Mouse (Mus musculus) embryonic fibroblast, embryonic 13.5 days (primary cell): ENCODE measurements around the gene Entr1. TPM values are rescaled to one million over a fixed set of nuclear protein-coding genes. Genes with fewer than 3 reads are reported as not detected.

Experiments
- H3K27ac ChIP-seq: 2 replicates; pipeline ENCODE4 v1.5.1; 2012; ENCODE audit warnings: low read length, control low read depth, inconsistent platforms; ENCODE audit not compliant: insufficient read depth
- H3K4me1 ChIP-seq: 2 replicates; pipeline ENCODE4 v1.6.1; 2011; ENCODE audit warnings: low read length; ENCODE audit not compliant: control insufficient read depth, insufficient read depth
- H3K4me3 ChIP-seq: 2 replicates; pipeline ENCODE4 v1.5.1; 2011; ENCODE audit warnings: mild to moderate bottlenecking, control low read depth, low read length; ENCODE audit not compliant: insufficient read depth
- CTCF ChIP-seq: IDR thresholded peaks from 2 replicates; pipeline ENCODE4 v1.5.1; 2011; ENCODE audit warnings: mild to moderate bottlenecking, control low read depth, low read length, moderate library complexity, borderline replicate concordance; ENCODE audit not compliant: insufficient read depth
- POLR2A ChIP-seq: IDR thresholded peaks from 2 replicates; pipeline ENCODE4 v1.6.1; 2011; ENCODE audit warnings: low read depth, mild to moderate bottlenecking, control low read depth, low read length, moderate library complexity
- polyA plus RNA-seq: library from polyadenylated mRNA; stranded (reverse); fragments of >200 nt; gene quantifications from 2 replicates; pipeline ENCODE4 v1.2.4, GENCODE M21; 2011; ENCODE audit warnings: low read depth; ENCODE audit not compliant: missing spikeins, insufficient read length

Gene Entr1
- polyA plus RNA-seq: 75.7 and 76.1 TPM in 2 replicates

DNA sequence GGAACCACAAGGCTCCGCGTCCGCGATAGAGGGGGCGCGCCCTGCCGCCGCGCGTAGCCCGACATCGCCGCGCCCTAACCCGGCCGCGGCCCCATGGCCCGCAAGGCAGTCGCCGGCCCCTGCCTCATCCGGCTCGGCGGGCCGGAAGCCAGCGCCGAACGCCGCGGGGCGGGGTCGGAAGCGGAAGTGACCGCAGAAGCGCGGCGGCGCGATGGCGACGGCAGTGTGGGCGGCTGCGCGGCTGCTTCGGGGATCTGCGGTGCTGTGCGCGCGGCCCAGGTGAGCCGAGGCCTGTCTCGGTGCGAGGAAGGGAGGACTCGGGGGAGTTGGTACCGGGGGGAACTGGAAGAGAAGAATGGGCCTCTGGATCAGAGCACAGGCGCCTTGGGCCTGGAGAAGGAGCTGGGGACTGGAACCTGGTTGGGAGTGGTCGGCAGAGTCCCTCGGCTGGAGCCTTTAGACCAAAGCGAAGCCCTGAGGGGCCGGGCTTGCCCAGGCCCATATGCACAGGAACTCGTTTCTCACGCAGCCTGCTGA, at the start of gene Entr1, which contains the start of gene Pmpca:
Entr1 (minus strand) TSS at position 163 of the 537 bp plus-strand sequence.
Pmpca (plus strand) TSS at position 186 of the 537 bp plus-strand sequence.
- Histone ChIP-seq H3K4me1 (0 out of 2 replicates have a peak, but pooled peaks cover 7% of the 10 kb centered on the region), H3K27ac (0 out of 2 replicates have a peak within 1 kb of the TSS, but pooled peaks have one; percentile 28), H3K4me3 (peak within 1 kb of the TSS; percentile 94)
- TF ChIP-seq POLR2A: peak; percentile 81
- TF ChIP-seq CTCF: no peak

DNA sequence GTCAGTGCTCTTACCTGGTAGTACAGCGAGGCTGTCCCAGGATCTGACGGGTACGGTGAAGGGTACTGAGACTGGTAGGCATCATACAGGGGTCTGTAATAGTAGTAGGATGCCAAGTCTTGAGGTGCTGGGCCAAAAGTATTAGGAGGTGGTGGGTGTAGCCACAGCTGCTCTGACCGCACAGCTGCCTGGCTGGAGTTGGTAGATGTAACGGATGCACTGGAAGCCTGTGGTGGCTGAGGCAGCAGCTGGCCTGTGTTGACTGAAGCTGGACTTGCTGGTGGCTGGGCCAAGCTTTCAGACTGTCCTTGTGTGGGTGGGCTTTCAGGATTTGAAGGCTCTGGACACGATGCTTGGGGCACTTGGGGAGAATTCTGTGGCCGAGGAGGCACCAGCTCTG, 49.3 kb upstream of the Entr1 start:
- H3K27ac ChIP-seq: no peak overlapping the region
- H3K4me3 ChIP-seq: no peak overlapping the region
- H3K4me1 ChIP-seq: no peaks in the 10 kb centered on the region
- TF ChIP-seq POLR2A: no peak
- TF ChIP-seq CTCF: no peak

GRCm38 (mm10) chr2:26437221-26437620, 48.1 kb upstream of the Entr1 start:
- Histone ChIP-seq H3K27ac (no peak overlapping the region), H3K4me1 (no peaks in the 10 kb centered on the region), H3K4me3 (no peak overlapping the region)
- TF ChIP-seq POLR2A (no peak), CTCF (no peak)

- no peak for TF ChIP-seq POLR2A
- TF ChIP-seq CTCF: no peak
- Histone ChIP-seq H3K27ac (no peak overlapping the region), H3K4me3 (no peak overlapping the region), H3K4me1 (no peaks in the 10 kb centered on the region)
Measured at GRCm38 (mm10) chr2:26434791-26435572, 45.9 kb upstream of the Entr1 start.

- TF ChIP-seq POLR2A (no peak), CTCF (no peak)
- Histone ChIP-seq H3K4me3 (no peak overlapping the region), H3K4me1 (no peaks in the 10 kb centered on the region), H3K27ac (no peak overlapping the region)
Measured at GRCm38 (mm10) chr2:26429851-26430250, 40.7 kb upstream of the Entr1 start.

DNA sequence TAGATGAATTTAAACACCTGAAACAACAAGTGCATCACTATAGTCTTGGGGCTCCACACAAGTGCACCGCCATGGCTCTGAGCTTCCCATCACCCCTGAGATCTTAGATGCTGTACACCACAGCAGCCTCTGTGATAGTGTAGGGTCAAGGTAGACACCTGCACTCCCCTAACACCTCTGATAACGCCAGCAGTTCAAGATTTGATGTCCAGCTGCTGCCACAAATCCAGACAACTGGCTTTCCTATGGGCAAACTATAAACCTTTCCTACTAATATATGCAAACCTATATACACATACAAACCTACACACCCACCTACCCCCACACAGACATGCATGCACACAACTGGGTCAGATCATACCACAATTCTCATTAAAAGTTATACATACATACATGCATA, 35.4 kb upstream of the Entr1 start:
- Histone ChIP-seq H3K4me1 (no peaks in the 10 kb centered on the region), H3K27ac (no peak overlapping the region), H3K4me3 (no peak overlapping the region)
- TF ChIP-seq POLR2A (no peak), CTCF (no peak)

GRCm38 (mm10) chr2:26423086-26423485, 34.0 kb upstream of the Entr1 start:
- TF ChIP-seq CTCF (no peak), POLR2A (no peak)
- H3K4me1 ChIP-seq: no peaks in the 10 kb centered on the region
- no peak overlapping the region for H3K4me3 ChIP-seq
- H3K27ac ChIP-seq: no peak overlapping the region

DNA sequence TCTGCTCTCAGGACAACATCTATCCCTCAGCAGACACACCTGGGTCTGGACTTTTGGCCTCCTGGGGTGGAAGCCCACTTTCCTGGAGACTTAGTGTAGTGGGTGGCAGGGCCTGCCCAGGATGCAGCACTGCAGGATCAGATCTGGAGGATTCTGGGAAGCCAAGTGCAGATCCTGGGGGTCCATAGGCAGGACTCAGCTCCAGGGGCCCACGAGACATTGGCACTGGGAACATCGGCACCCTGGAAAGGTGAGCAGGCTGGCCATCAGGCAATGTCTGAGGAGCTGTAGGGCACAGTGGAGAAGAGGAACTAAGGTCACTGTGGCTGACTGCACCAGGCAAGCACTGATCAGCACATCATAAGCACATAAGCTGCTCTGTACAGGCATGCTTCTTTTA, 32.9 kb upstream of the Entr1 start:
- no peak overlapping the region for H3K27ac ChIP-seq
- no peak overlapping the region for H3K4me3 ChIP-seq
- no peaks in the 10 kb centered on the region for H3K4me1 ChIP-seq
- TF ChIP-seq POLR2A: no peak

DNA sequence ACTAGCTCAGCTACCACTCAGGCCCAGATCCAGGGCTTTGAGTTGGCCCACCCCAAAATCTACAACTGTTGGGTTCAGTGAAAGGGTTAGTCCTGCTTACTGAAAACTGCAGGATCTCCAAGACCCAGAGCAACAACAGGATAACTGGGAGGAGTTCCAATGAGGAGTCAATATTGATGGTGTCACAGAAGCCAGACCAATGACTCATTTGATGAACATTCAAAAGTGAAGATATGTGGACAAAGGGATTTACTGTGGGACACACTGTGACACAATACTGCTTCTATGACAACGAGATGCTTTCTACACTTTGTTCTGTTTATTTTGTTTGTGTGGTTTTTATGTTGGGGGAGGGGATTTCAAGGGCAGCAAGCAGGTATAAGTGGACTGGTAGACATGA, 29.0 kb upstream of the Entr1 start:
- Histone ChIP-seq H3K4me3 (no peak overlapping the region), H3K27ac (no peak overlapping the region), H3K4me1 (no peaks in the 10 kb centered on the region)
- TF ChIP-seq CTCF (no peak), POLR2A (no peak)

DNA sequence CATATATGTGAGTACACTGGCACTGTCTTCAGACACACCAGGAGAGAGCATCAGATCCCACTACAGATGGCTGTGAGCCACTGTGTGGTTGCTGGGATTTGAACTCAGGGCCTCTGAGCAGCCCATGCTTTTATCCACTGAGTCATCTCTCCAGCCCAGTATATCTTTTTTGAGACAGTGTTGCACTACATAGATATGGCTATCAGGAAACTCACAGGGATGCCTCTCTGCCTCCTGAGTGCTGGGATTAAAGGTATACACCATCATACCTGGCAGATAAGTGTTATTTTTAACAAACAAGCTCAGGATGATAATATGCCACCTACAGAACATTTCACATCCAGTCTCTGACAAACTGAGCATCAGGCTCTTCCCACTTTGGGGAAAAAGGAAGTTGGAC, 27.9 kb upstream of the Entr1 start:
- Histone ChIP-seq H3K27ac (no peak overlapping the region), H3K4me1 (no peaks in the 10 kb centered on the region), H3K4me3 (no peak overlapping the region)
- TF ChIP-seq CTCF (no peak), POLR2A (no peak)

DNA sequence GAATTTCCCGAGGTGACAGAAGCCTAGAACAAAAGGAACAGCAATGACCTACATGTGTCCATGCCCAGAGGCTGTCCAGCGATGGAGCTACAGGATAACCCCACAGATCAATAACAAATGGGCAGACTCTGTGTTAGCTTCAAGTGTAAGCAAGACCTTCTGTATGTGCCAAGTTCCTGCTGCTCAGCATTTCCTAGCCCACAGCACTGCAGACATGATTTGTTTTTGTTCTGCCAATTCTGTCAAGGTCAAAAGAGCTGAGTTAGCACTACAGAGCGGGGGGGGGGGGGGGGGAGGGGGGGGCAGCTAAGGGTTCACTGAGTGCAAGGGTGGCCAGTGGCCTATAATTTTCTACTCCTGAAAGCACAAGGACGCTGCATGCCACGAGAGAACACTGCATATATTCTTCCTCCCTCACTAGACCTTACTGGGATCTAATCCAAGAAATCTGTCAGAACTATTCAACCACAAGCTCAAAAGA, 21.9 kb upstream of the Entr1 start:
- TF ChIP-seq POLR2A (no peak), CTCF (no peak)
- Histone ChIP-seq H3K4me1 (peaks cover 17% of the 10 kb centered on the region), H3K4me3 (no peak overlapping the region), H3K27ac (peak overlapping the region; percentile 53; the same call in 1 of the 2 replicates)
